Mouse (Mus musculus) left cerebral cortex, adult 18-20 months (tissue): Measurements from ENCODE around the gene Spta1. TPM values are rescaled to one million over a fixed set of nuclear protein-coding genes. Genes with fewer than 3 reads are reported as not detected.

Experiments used
- DNase-seq, 2 experiments: peaks; one replicate each; pipeline ENCODE4 v3.0.0; 2021 to 2022; ENCODE audit warnings: low spot score in 2 of 2, mixed read lengths in 1 of 2
- long read RNA-seq, 2 experiments: library from polyadenylated mRNA; stranded (forward); transcript quantifications; one replicate each; pipeline ENCODE4 v2.0.0; 2021
- total RNA-seq, 2 experiments: library from RNA; stranded (reverse); gene quantifications; 2 replicates each; pipeline ENCODE4 v1.2.3; 2021

Gene Spta1
- total RNA-seq = under 1 TPM; 0.05 to 0.07 TPM
- long read RNA-seq, experiment 1 = 0 reads
- long read RNA-seq, experiment 2 = 0 reads

DNA sequence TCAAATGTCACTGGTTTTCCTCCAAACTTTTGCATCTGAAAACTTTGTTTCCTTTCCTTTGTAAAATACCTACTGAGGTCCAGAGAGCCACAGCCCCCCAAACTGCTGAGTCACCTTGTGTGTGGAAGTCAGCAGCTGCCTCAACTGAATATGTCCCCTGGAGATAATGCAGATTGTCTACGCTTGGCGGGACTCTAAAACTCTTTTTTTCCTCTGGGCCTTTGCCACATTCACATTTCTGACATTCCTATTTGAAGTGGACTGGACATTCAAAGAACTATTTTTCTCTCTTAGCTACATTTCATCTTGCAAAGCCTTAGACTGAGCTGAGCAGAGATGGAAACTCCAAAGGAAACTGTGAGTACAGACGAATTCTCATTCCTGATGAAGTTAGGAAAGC, at the start of gene Spta1:
Gene Spta1 (plus strand): TSS at position 172 of the 400 bp plus-strand sequence.
- no peak for DNase-seq

GRCm38 (mm10) chr1:174131217-174131616, 41.4 kb upstream of the Spta1 start, which contains the start of gene Olfr424:
Gene Olfr424 (plus strand): TSS chr1:174131517.
- DNase-seq = no peak

DNA sequence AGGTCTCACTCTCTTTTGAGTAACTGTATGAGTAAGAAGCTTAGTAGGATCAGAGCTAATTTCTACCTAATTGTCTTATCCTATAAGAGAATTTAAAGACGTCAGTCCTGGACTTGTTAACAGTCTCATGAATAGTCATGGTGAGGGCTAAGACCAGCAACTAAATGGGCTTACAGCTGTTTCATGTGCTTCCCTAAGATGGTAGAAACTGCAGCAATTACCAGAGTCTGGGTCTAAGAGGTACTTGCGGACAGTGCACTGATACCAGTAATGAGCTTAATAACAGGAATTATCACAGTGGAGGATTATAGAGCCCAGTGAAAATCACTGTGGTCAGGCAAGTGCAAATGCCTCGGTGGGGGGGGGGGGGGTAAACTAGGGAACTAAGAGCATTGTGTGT, 40.6 kb upstream of the Spta1 start:
- DNase-seq = no peak

DNA sequence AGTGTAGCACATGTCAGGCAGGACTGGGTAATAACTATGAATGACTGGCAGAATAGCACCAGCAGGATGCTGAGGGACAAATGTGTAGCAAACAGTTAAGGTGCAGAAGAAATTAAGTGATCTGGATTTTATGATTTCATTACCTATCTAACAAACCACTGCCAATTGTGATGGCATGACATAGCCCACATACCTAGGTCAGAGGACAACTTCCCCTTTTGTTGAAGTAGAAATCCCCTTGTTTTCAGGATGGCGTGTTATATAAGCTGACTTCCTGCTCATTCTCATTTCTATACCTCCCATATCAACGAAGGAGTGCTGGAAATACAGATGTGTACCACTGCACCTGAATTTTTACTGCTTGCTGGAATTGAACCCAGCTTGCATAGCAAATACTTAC, 31.2 kb upstream of the Spta1 start:
- no peak for DNase-seq

- DNase-seq = no peak
These were observed 25.9 kb upstream of the Spta1 start for GRCm38 (mm10) chr1:174146696-174147095.

GRCm38 (mm10) chr1:174149289-174149688, 23.3 kb upstream of the Spta1 start:
- DNase-seq = no peak

DNA sequence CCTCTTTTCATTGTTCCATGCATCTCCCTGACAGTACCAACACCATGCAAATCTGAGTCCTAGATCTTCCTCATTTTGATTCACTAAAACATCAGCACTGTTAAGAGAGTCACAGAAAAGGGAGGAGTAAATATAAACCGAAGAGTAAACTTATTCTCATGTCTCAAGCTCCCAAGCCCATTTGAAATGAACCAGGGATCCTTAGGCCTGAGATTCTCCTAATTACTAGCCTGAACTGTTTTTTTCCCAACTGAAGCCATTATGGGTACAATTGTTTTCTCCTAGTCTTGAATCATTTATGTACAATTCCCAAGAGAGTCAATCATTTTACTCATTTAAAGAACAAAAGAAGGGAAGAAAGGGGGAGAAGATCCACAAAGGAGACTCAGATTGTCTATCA, 17.2 kb upstream of the Spta1 start, which contains the start of gene Olfr420:
Gene Olfr420 (plus strand): TSS at position 301 of the 400 bp plus-strand sequence.
- no peak for DNase-seq

- DNase-seq = no peak
These were observed 15.0 kb upstream of the Spta1 start for GRCm38 (mm10) chr1:174157622-174158021.

DNA sequence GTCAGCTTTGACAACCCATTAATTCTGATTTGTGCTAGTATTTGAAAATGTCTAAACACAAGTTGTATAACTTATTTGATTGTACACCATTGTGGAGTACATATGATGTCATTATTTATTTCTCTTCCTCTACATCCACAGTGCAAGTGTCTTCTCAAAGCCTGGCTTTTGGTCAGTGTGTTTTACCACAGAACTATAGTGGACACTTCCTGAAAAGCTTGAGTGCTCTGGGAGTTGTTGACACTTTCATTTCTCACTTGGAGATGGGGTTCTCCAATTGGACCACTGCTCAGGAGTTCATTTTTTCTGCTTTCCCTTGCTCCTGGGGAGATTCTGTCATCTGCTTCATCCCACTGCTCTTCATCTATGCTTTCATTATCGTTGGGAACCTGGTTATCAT, 14.1 kb upstream of the Spta1 start:
- DNase-seq = no peak

DNA sequence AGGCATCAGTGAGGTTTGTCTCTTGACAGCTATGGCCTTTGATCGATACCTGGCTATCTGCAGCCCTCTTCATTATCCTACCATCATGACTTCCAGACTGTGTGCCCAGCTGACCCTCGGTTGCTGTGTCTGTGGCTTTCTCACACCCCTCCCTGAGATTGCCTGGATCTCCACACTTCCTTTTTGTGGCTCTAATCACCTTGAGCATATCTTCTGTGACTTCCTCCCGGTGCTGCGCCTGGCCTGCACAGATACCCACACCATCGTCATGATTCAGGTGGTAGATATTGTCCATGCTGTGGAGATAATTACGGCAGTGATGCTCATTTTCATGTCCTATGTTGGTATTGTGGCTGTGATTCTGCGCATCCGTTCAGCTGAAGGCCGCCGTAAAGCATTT, 13.5 kb upstream of the Spta1 start:
- DNase-seq = no peak

DNA sequence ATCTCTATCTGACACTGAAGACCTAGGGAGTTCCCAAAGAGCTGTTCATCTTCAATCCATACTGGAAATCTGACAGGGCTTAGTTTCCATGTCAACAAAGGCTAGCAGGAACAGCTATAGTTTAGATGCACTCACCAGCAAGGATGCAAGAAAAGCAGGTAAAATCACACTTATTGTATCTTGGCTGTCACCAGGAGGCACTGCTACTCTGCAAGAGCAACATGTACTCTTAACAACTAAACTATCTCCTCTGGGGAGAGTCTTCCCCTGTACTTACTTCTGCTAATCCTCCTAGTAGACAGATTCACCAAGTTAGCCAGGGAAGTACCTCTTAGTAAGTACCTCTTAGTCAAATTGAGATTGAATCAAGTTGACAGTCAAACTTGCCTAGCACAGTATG, 3.6 kb upstream of the Spta1 start:
- DNase-seq = no peak

GRCm38 (mm10) chr1:174170706-174171501, 1.7 kb upstream of the Spta1 start:
- no peak for DNase-seq

- DNase-seq = no peak
These were observed 1.0 kb upstream of the Spta1 start for GRCm38 (mm10) chr1:174171537-174171936.

GRCm38 (mm10) chr1:174204699-174205098, 32.1 kb downstream of the Spta1 start:
- DNase-seq = peak in 1 of 2 experiments; percentile 1

DNA sequence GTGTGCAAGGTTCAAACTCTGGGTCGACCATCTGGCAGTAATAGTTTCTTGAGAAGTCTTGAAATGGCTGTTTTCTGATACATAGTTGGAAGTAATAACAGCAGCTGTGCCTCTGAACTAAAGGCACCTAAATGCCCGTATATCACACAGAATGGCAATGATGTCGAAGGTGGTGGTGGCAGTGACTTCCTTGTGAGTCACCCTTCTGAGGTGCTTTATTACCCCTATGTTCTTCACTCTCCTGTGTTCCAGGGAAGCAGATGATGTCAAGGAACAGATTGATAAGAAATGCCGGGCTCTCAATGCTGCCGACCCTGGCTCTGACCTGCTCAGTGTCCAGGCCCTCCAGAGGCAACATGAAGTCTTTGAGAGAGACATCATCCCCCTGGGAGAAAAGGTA, 39.7 kb downstream of the Spta1 start:
- no peak for DNase-seq

DNA sequence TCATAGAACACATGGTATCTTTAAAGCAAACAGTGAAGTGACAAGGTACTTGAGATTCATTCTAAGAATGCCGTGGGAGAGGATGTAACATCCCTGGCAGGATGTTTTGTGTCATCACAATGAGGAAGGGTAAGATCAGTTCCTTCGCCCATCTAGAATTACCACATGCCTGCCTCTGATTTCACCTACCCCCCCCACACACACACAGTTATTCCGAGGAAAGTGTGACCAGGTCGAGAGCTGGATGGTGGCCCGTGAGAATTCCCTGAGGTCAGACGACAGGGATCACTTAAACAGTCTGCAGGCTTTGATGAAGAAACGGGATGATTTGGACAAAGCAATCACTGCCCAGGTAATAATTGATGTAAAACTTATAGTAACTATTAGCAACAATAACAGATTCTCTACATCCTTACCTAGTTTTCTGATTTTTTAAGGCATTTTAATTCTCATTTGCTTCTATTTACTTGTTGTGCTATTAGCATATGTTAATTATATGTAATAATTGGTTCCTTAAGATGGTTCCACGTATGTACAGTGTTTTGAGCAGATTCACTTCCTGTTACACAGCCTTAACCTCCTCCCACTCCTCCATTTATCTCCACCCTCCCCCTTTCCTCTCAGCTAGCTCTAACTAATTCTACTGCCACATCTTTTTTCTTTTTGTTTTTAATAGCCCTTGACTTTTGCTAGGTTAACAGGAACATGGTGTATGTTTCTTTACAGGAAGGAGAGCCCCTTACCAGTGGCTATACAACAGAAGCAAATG, 42.9 kb downstream of the Spta1 start:
- no peak for DNase-seq

- DNase-seq = no peak
These were observed 44.1 kb downstream of the Spta1 start for GRCm38 (mm10) chr1:174216528-174217204.

GRCm38 (mm10) chr1:174239916-174240315, 67.3 kb downstream of the Spta1 start:
- DNase-seq = no peak

DNA sequence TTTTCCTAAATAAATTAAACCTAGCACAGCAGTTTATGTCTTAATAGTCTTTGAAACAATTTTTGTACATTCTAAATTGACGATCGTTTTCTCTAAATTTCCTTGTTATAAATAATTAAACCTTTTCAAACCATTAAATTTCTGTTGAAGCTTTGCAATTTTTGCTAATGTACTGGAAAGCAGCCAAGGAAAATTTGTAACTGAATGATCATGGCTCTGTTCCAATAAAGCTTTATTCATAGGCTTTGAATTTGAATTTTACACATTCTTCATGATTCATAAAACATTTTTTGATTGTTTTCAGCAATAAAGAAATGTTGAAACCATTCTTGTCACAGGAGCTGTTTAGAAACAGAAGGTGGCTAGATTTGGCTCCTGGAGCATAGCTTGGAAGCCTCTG, 72.0 kb downstream of the Spta1 start:
- no peak for DNase-seq

DNA sequence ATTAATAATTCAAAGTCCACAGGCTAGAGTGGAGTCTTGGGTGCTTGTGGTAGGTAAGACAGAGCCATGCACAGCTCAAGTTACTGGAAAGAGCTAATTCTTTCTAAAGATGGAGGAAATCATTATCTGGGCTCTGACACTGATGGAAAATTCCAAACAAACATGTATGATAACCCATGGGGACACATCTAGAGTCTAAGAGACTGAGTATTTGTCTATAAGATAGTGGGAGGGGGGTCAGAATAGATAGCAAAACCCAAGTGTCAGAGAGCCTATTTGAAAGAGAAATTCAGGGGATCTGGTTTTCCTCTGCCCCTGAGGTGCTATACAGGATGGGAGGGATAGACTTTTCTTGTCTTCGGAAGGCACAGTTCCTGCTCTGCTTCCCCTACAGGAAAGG, 73.5 kb downstream of the Spta1 start:
- DNase-seq = no peak

DNA sequence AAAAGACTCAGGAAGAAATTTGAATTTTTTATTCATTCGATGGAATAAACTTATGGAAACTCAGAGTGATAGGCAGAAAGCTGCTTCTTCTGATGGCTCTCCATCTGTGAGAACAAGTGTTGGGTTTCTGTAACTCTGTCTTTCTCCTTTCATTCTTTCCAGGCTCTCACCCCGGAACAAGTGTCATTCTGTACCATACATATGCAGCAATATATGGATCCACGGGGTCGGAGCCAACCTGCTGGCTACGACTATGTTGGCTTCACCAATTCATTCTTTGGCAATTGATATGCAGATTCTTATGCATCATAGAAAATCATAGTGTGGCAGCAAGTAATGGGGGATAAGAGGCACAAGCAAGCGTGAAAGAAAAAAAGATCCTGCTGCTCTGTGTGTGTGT, 74.6 kb downstream of the Spta1 start:
- no peak for DNase-seq

DNA sequence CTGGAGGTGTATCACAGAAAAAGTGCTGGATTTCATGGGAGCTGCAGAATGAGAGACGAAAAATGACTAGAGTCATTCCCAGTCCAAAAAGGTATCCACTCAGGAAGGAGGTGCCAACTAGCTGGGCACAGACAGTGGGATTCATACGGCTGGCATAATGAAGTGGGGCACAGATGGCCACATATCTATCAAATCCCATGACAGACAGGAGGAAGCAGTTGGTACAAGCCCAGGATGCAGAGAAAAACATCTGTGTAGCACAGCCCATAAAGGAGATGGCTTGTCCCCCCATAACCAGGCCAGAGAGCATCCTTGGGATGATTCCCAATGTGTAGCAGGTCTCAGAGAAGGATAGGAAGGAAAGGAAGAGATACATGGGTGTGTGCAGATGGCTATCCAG, 77.8 kb downstream of the Spta1 start:
- no peak for DNase-seq
